Mouse (Mus musculus): ENCODE results near the gene Cybrd1. TPM values are rescaled to one million over a fixed set of nuclear protein-coding genes. Genes with fewer than 3 reads are reported as not detected.

Cybrd1 gene
- total RNA-seq, 4 experiments from 2014 or later: 2.6 to 7.7 (median 4.7) TPM

- no peak for DNase-seq (ENCODE audit: low spot score in 2 of 2)
Measured at GRCm38 (mm10) chr2:71122268-71123029, 4.7 kb downstream of the Cybrd1 start.

DNA sequence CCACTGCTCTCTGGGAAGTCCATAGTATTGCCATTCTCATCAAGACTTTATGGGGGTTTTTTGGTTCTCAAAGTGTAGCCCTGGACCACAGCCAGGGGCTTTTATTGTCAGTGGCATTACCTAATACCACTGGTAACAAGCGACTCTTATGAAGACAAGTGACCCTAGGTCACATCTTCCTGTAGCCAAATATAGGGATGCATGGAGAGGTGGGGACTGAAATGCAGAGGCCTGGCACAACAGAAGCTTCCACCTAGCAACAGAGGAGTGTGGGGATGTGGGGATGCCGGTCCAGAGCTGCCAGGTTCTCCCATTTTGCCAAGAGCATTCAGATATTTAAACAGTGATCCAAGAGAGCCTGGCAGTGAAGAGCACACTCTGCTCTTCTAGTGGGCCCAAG, 5.9 kb downstream of the Cybrd1 start:
- DNase-seq (ENCODE audit: low spot score in 2 of 2): no peak

GRCm38 (mm10) chr2:71127779-71128534, 10.2 kb downstream of the Cybrd1 start:
- DNase-seq (ENCODE audit: low spot score in 2 of 2): no peak

GRCm38 (mm10) chr2:71130366-71130765, 12.6 kb downstream of the Cybrd1 start:
- DNase-seq (ENCODE audit: low spot score in 2 of 2): no peak

DNA sequence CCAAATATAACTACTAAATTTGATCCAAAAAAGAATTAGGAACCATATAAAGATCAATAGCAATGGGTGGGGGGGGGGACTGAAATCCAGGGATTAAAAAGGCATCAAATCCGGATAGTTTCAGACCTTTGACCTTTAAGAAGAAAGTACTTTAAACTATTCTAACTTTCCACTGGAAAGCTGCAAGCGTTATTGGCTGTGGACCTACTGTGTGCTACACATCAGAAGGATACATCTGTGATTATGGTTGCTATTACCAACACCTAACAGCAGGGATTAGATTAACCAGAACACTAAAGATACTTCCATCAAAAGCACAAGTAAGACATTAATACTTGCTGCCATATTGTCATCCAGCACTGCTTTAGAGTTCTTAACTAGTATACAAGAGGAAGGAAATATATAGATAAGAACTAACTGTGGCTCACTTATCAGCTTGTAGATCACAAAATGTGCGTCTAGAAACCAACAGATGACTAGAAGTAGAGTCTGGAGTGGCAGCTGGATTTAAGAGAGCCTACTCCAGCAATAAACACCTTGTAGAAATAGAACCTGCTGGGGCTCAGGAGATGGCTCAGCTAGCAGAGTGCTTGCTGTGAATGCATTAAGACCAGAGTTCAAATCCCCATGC, 14.3 kb downstream of the Cybrd1 start:
- no peak for DNase-seq (ENCODE audit: low spot score in 2 of 2)

- no peak for DNase-seq (ENCODE audit: low spot score in 2 of 2)
Measured at GRCm38 (mm10) chr2:71134041-71134505, 16.4 kb downstream of the Cybrd1 start.

DNA sequence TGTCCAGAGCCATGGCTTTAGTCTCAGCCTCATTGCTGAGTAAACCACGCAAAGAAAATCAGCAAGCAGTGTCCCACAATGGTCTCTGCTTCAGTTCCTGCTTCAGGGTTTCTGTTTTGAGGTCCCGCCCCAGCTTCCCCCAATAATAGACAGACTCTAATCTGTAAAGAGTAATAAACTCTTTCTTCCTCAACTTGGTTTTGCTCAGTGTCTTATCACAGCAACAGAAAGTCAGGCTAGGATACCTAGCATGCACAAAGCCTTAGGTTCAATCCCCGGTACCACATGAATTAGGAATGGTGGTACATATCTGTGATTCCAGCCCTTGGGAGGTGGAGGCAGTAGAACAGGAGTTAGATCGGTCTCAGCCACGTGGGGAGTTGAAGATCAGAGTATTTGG, 17.1 kb downstream of the Cybrd1 start:
- DNase-seq (ENCODE audit: low spot score in 2 of 2): no peak

DNA sequence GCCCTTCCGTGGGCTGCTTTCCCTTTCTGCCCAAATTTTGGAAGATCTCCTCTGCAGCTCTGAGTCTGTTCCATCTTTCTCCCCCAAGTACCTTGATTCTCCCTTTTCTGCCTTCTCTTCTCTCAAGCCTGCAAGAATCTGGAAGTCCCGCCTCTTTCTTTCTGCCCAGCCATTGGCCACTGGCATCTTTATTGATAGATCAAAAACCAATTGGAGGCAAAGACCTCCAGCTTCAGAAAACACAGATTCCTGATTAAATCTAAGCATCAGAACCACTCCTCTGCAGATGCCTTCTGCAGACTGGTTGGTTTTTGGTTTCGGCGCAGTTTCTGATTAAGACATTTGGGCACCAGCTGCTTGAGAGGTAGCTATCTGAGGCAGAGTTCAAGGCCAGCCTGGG, 22.9 kb downstream of the Cybrd1 start:
- no peak for DNase-seq (ENCODE audit: low spot score in 2 of 2)

DNA sequence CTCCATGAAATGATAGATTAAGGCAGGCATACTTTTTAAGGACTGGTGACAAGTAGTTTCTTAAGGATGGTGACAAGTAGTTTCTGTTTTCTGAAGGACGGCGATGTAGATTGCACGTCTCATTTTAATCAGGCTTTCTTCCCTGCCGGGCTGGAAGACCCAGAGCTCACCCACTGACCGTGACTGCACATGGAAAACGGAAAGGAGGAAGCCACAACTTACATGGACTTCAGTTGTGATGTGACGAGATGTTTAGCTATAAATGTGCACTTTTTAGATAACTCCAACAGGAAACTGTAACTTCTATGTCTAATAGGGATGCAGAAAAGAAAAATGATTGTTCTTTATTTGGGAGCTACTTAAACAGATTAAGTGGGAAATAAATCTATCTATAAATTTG, 24.7 kb downstream of the Cybrd1 start:
- no peak for DNase-seq (ENCODE audit: low spot score in 2 of 2)

DNA sequence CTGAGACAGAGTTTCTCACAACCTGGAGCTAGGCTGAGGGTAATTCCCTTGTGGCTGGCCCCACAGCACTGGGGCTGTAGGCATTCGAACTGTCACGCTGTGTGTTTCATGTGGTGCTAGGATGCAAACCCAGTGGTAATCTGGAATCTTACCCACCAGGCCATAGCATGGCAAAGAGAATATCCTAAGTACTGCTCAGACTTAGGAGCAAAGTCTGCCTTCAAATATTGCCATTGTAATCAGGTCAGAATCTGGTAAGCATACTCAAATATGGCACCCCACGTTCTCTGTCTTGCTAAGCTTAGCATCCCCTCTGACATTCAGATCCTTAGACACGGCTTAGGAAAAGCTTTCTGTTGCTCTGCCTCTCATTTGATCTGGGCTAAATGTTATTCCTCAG, 28.1 kb downstream of the Cybrd1 start:
- no peak for DNase-seq (ENCODE audit: low spot score in 2 of 2)

- no peak for DNase-seq (ENCODE audit: low spot score in 2 of 2)
Measured at GRCm38 (mm10) chr2:71146266-71146665, 28.5 kb downstream of the Cybrd1 start.

DNA sequence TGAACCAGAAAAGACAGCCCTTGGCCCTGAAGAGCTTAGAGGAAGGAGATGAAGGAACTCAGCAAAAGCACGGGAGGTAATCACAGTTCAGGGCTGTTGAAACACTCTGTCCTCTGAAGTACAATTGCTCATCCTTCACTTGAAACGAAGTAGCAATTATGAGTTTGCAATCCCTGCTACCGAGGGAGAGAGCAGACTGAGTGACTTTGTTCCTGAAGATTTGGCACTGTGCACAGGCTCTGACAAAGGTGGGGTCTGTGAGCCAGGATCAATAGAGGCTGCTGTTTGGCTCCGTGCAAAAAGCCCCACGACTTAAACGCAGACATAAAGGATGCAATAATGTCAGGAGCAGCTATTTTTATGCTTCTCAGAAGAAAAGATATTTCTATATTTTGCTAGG, 30.1 kb downstream of the Cybrd1 start:
- DNase-seq (ENCODE audit: low spot score in 2 of 2): no peak

- no peak for DNase-seq (ENCODE audit: low spot score in 2 of 2)
Measured at GRCm38 (mm10) chr2:71152170-71152569, 34.4 kb downstream of the Cybrd1 start.

- DNase-seq (ENCODE audit: low spot score in 2 of 2): peak; percentile 26 to 62
Measured at GRCm38 (mm10) chr2:71155486-71155885, 37.8 kb downstream of the Cybrd1 start.

DNA sequence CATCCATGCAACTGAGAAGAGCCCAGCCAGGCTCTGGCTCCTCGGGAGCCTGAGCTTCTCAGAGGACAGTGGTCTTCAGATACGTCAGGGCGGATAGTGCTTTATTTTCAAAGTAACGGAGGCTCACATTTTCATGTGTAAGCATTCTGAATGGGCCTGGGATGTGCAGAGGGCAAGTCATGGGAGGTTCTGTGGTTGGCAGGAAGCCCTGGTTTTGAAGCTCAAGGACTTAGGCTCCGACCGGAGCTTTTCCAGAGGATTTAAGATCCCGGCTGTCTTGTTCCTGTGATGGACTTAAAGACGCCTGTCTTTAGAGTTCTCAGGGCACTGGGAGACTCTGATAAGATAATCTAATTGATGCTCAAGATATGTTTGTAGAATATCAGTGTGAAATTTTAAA, 38.7 kb downstream of the Cybrd1 start:
- DNase-seq (ENCODE audit: low spot score in 2 of 2): no peak

GRCm38 (mm10) chr2:71157881-71158280, 40.2 kb downstream of the Cybrd1 start:
- no peak for DNase-seq (ENCODE audit: low spot score in 2 of 2)

DNA sequence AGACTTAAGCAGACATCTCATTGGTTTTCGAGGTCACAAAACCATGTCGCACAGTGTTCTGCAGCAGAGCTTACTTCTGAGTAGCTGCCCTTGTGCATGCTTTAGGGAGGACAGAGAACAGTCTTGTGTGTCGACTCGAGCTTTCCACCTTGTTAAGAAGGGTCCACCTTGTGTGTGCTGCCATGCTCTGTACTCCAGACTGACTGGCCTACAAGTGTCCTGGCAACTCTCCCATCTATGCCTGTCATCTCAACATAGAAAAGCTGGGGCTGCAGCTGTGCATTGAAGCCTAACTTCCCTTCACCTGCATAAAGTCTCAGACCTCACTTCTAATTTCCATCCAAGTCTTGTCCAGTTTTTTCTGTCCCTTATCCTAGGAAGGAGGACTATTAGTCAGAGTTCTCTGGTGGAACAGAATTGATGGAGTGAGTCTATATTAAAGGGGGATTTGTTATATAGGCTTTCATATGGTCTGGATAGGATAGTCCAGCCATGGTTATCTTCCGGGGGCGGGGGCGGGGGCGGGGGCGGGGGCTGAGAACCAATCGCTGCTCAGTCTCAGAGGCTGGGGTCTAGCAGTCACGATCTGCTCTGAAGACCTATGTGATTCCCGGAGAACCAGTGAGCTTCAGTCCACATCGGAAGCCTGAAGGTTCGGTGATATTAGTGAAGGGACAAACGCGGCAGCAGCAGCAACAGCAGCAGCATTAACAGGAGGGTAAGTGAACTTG, 42.0 kb downstream of the Cybrd1 start:
- DNase-seq (ENCODE audit: low spot score in 2 of 2): no peak

DNA sequence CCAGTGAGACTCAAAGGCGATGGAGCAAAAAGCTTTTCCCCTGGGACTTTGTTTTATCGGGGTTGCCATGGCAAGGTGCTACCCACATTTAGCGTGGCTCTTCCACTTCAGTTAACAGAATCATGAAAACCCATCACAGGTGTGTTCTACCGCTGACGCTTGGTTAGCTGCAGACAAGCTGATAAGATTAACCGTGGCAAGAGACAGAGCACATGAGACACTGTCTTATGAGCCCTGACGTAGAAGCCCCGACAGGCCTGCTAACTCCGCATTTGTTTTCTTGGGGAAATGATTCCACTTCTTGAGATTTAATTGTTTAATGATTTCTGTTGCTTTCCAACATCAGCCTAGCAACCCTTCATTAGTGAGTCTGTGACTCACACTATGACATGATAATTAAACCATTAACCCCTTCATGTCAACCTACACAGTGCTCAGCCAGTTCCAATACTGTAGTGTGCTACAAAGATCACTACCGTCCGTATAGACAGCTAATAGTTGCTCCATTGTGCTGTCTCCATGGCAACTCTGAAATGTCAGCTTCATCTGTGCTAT, 42.7 kb downstream of the Cybrd1 start:
- DNase-seq (ENCODE audit: low spot score in 2 of 2): peak in 1 of 2 experiments; percentile 15

- DNase-seq (ENCODE audit: low spot score in 2 of 2): no peak
Measured at GRCm38 (mm10) chr2:71161558-71161957, 43.8 kb downstream of the Cybrd1 start.

GRCm38 (mm10) chr2:71162831-71163621, 45.3 kb downstream of the Cybrd1 start:
- no peak for DNase-seq (ENCODE audit: low spot score in 2 of 2)

Data from layer of hippocampus, adult 8-10 months (tissue).